Mouse (Mus musculus) liver (tissue): ENCODE data around the gene Zbed4.
"Not testable (repeated sequence)": the region's sequence is repeated elsewhere in the genome, so short reads cannot be mapped to it uniquely, and the experiment has no call there.

ENCODE experiments used
- DNase-seq: peaks from one replicate; pipeline ENCODE4 v3.0.0-alpha.2; 2020; ENCODE audit warnings: mixed read lengths

Zbed4 gene

GRCm38 (mm10) chr15:88741366-88741765, 10.1 kb upstream of the Zbed4 start:
- DNase-seq = no peak

- not testable (repeated sequence) for DNase-seq
Observed at GRCm38 (mm10) chr15:88743371-88743770, 8.1 kb upstream of the Zbed4 start.

- DNase-seq = no peak
Observed at GRCm38 (mm10) chr15:88745347-88745746, 6.1 kb upstream of the Zbed4 start.

DNA sequence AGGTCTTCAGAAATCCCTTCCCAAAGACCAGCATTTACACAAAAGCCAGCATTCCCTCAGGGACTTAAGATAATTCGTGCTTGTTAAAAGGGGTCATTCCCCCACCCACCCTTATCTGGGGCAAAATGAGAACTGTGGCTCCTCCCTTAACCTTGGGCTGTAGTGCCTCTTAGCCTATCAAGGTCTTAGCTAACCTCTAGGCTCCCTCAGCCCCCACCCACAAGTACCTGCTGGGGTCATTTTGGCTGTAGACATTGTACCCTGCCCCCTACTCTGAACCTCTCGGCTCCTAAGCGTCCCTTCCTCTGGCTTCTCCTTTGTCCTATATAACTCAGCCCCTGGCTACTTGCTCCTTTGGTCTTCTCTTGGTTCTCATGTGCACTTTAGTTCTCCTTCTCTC, 5.5 kb upstream of the Zbed4 start:
- no peak for DNase-seq

DNA sequence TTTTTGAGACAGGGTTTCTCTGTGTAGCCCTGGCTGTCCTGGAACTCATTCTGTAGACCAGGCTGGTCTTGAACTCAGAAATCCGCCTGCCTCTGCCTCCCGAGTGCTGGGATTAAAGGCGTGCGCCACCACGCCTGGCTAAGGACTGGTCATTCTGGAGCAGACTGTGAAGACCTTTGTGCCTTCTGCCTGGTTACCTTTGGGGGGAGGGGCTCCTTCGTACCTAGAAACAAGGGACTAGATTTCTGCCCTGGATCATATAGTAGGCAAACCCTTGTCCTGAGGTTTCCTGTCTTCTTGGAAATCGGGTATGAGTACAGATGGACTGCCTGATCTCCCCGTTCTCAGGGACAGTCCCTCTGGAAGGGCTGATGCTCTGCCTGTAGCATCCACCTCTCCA, 1.8 kb upstream of the Zbed4 start:
- not testable (repeated sequence) for DNase-seq

DNA sequence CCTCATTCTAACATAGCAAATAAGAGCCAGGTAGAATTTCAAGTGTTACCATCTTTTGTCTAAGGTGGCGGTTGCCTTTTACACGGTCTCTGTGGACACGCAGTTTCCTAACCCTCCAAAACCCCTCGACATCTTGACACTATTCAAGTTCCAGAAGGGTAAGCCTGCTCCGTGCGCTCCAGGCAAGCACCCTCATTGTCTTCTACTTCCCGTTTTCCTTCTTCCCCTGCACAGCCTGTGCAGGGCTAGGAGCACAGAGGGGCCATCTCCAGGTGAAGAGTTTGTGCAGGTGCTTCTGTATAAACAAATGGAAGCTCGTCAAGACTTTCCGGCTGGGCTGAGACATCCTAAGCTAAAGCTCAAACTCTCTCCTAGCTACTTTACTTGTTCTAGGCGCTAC, 1.4 kb upstream of the Zbed4 start:
- DNase-seq = no peak

DNA sequence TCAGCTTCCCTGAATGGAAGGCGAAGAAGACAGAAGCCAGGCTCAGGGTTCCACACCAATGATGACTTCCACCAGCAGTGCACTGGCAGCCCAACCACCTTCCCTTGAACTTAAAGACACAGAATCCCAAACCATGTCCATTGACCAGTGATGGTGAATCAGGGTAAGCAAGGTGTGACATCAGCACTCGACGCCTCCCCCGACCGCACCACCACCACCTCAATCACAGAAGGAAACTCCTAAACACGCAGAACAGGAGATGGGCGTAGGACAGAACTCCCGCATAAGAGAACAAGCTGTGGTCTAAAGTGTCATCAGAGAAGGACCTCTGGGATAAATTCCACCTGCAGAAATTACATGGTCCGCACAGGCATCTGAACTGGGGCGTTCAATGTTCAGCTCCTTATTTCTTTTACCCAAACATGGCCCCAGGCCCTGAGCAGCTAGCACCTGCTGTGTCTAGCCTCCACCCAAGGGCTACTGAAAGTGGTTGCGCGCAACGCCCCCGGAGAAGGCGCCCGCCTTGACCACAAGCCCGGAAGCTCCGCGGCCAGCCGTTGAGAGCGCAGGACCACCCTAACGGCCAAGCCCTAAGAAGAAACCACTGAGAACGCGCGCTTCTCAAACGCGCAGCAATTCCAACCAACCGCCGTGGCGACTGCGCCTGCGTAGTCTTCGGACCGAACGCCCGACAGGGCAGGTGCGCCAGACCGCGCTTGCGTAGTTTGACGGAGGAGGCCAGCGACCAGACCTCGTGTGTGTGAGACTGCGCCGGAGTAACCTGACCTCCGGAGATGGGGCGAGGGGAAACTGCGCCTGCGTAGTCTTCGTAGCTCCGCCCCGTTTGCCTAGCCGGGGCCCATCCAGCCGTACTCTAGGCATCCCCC, 540 bp upstream of the Zbed4 start:
- peak; percentile 99 for DNase-seq

DNA sequence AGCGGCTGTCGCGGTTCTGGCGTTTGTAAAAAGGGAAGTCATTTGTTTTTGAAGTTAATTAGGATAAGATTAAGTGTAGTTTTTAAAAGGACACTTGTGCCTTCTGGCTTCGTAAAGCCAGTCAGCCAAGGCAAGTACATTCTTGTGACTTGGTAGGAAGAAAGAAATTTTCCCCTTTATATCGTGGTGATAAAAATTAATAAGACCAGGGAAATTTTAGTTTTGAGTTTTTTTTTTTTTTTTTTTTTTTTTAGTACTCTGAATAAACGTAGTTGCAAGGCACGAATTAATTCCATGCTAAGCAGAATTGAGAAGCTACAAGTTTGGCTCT, 908 bp downstream of the Zbed4 start:
- DNase-seq = no peak

GRCm38 (mm10) chr15:88754896-88755295, 3.4 kb downstream of the Zbed4 start:
- DNase-seq = no peak

GRCm38 (mm10) chr15:88755761-88756160, 4.3 kb downstream of the Zbed4 start:
- DNase-seq = no peak

GRCm38 (mm10) chr15:88758061-88758460, 6.6 kb downstream of the Zbed4 start:
- DNase-seq = no peak

DNA sequence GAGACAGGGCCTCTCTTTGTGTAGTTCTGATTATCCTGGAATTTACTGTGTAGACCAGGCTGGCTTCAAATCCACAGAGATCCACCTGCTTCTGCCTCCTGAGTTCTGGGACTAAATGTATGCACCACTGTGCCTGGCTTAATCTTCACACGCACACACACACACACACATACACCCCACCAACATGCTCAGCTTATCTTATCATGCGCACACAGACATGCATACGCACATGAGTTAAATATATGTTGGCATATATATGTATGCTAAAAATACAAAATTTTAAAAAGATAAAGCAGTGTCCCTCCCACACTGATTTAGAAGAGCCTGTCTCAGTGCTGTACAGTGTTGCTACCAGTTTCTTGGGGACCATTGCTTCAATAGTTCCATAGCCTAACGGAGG, 10.1 kb downstream of the Zbed4 start:
- peak; percentile 68 for DNase-seq

GRCm38 (mm10) chr15:88766139-88766538, 14.7 kb downstream of the Zbed4 start:
- DNase-seq = not testable (repeated sequence)

DNA sequence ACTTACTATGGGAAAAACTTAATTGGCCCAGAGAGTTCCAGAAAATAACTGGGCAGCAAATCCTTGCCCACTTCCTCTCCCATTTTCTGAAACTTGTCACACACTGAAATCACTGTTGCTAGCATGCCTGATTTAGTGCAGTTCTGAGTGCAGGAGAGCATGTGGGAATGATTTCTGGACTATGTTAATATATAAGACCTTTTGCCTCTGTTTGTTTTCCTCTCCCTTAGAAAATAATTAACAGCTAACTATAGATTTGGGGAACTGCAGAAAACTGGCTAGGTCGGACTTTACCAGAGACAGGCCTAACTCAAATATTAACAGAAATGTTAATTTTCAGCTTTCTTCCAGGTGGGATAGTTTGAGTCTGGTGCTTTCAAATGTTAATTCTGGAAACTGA, 17.1 kb downstream of the Zbed4 start:
- DNase-seq = no peak

DNA sequence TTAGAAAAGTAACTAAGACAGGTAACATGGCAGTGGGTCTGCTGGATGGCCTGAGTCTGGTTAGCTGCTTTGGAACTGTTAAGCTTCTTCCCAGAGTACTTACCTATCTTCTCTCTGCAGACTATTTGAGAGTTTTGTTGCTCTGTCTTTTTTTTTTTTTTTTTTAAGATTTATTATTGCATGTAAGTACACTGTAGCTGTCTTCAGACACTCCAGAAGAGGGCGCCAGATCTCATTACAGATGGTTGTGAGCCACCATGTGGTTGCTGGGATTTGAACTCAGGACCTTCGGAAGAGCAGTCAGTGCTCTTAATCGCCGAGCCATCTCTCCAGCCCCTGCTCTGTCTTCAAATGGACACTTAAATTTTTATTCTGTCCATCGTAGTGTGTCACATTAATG, 23.2 kb downstream of the Zbed4 start:
- not testable (repeated sequence) for DNase-seq

- DNase-seq = no peak
Observed at GRCm38 (mm10) chr15:88792140-88792850, 40.8 kb downstream of the Zbed4 start.

DNA sequence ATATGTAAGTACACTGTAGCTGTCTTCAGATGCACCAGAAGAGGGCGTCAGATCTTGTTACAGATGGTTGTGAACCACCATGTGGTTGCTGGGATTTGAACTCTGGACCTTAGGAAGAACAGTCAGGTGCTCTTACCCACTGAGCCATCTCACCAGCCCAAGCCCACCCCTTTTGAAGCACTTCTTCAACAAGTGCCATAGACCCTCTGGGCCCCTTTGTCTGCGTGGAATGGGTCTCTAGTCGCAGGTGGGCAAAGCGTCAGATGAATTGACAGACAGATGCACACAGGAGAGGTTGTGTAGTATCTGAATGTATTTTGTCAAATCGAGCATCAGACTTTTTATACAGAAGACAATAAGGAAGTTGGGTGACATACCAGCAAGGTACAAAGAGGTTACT, 43.3 kb downstream of the Zbed4 start:
- not testable (repeated sequence) for DNase-seq

- no peak for DNase-seq
Observed at GRCm38 (mm10) chr15:88799950-88800371, 48.5 kb downstream of the Zbed4 start.

GRCm38 (mm10) chr15:88800921-88801354, 49.5 kb downstream of the Zbed4 start:
- peak; percentile 36 for DNase-seq

DNA sequence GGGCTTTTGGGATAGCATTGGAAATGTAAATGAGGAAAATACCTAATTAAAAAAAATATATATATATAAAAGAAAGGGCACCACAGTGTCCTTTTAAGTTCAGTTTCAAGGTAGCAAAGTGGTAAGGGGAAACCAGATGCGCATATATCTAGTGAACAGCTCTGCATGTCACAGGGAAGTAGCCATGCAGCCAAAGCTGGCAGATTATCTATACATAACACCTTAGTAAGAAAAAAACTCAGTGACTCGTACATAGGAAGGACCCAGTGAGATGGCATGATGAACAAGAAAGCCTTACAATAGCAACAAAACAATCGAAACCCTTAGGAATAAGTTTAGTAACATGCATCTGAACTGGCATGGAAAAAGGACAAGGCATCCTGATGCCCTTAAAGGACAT, 50.4 kb downstream of the Zbed4 start:
- no peak for DNase-seq

- no peak for DNase-seq
Observed at GRCm38 (mm10) chr15:88802348-88802747, 50.9 kb downstream of the Zbed4 start.

GRCm38 (mm10) chr15:88808121-88808520, 56.7 kb downstream of the Zbed4 start:
- DNase-seq = no peak

DNA sequence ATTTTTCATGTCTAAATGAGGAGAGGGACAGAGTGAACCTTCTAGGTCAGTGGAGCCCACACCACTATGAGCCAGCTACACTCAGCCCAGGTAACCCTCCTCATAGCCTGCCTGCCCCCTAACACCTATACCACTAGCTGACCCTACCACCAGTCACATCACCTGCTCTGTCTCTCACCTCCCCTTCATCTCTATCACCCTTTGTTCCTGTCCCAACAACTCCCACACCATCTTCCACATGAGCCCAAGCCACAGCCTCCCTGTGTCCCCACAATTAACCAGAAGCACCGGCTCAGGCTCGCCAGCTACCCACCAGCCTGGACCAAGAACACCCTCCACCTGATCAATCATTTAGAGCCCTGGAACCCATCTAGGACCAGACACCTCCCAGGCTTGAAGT, 58.9 kb downstream of the Zbed4 start:
- no peak for DNase-seq

GRCm38 (mm10) chr15:88813262-88813661, 61.8 kb downstream of the Zbed4 start:
- DNase-seq = no peak
